Mouse (Mus musculus) right cerebral cortex, adult 18-20 months (tissue): ENCODE results near the gene Eif2d.

ENCODE experiments used
- DNase-seq: peaks from one replicate; pipeline ENCODE4 v3.0.0; 2022; ENCODE audit warnings: mixed read lengths

Gene Eif2d

DNA sequence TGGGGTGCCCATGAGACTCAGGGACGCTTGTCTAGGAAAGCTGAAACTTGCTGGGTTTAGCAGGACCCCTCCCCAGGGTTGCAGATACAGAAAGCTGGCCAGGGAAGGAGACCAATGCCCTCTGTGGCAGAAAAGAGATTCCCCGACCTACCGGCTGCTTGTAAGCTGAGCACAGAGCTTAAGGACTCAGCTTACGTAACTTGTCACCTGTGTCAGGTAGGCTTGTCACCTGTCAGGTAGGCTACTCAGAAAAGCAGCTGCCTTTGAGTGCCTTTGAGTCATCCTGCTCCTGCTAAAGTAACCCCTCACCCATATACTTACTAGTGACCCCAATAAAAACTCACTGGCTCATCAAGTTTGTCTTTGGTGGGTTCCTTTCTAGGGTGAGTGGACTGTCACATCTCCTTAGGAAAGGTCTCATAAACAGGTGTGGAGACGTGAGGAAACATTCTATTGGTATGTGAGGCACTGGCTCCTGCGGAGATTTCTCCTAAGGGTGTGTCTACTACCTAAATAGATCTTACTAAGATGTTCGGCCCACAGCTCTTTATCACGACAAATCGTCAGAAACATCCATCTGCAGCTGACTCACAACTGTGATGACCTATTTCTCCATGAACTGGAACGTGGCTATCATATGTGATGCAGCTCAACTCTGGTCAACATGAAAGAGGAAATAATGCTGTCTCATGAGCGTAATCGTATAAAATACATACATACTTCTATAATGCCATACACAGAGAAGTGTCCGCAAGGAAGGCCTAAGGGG lies 69.0 kb downstream of the Eif2d start:
- DNase-seq = no peak

- no peak for DNase-seq
Observed at GRCm38 (mm10) chr1:131223345-131223744, 70.4 kb downstream of the Eif2d start.

DNA sequence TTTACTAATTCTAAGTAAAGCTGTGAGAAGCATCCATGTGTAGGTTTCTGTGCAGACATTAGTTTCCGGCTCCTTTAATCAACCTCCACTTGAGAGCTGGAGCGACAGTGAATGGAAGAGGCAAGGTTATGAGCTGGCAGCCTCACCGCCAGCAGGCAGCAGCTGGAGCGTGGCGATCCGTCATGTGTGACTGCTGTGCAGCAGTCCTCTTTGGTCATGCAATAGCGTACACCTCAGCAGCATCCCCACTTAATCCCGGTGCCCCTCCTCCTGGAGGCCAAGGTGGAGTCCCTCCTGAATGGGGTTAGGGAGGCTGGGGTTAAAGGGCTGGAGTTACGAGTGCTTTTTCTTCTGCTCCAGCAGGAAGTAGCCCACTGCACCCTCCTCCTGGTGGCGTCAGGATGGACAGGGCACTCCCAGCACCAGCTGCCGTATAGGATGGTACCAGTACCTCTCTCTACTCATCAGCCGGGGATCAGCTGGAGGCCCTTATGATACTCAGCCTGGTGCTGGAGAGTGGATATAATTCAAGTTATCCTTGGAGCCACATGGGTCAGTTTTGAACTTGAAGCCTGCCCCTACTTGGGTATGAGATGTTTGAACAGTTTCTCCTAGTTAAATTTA lies 72.0 kb downstream of the Eif2d start:
- no peak for DNase-seq

- no peak for DNase-seq
Observed at GRCm38 (mm10) chr1:131228225-131228624, 75.2 kb downstream of the Eif2d start.

GRCm38 (mm10) chr1:131228659-131229058 lies 75.7 kb downstream of the Eif2d start:
- DNase-seq = no peak

GRCm38 (mm10) chr1:131233527-131233926 lies 80.5 kb downstream of the Eif2d start:
- DNase-seq = no peak

- no peak for DNase-seq
Observed at GRCm38 (mm10) chr1:131236077-131236476, 83.1 kb downstream of the Eif2d start.
